Mouse (Mus musculus) leukemia stem cell, adult 10-12 weeks (primary cell): ENCODE results near the gene Olfr585. TPM values are rescaled to one million over a fixed set of nuclear protein-coding genes. Genes with fewer than 3 reads are reported as not detected.

Source experiments
- polyA plus RNA-seq: library from polyadenylated mRNA; stranded (reverse); fragments of >175 nt; gene quantifications from 2 replicates; pipeline ENCODE4 v1.2.3, GENCODE M21; 2012; ENCODE audit warnings: low replicate concordance

Olfr585 gene
- polyA plus RNA-seq = not detected in 2 replicates

DNA sequence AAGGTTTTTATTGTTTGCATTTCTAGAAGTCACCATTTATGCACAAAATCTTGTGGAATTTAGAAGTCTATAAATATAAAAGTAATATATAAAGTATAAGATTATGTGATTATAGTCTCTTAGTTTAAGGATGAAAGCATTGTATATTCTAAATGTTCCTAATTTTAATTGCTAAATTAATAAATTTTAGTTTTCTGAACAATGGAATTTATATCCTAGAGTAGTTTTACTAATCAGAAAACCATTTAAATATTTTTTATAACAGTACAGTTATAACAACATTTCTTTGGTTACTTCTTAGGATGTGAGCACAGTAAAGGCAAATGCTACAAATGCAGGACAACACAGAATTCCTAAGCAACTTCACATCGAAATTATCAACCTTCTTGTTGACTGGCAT, at the start of gene Olfr585:
Gene Olfr585 (plus strand): TSS at position 301 of the 400 bp plus-strand sequence.

GRCm38 (mm10) chr7:103051000-103051399, 46.5 kb upstream of the Olfr585 start, which contains the start of gene Olfr583:
Olfr583 (plus strand) TSS chr7:103051300.

DNA sequence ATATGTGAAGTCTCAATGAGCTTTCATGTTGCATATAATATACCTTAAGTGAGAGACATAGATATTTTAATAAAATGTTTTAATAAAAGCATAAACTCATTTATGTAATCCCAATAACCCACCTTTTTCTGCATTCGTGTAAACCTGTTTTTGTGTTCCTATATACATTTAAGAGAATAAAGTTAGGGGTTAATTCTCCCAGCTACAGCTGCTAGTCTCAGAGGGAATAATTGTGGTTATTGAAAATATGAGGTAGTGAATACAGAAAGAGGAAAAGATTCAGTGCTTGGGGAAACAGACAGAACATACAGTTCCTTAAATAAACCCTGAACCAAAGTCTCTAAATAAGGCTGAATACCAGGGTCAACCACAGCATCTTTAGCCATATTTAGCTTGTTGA, 15.9 kb upstream of the Olfr585 start, which contains the start of gene Olfr584:
Gene Olfr584 (plus strand): TSS at position 301 of the 400 bp plus-strand sequence.

DNA sequence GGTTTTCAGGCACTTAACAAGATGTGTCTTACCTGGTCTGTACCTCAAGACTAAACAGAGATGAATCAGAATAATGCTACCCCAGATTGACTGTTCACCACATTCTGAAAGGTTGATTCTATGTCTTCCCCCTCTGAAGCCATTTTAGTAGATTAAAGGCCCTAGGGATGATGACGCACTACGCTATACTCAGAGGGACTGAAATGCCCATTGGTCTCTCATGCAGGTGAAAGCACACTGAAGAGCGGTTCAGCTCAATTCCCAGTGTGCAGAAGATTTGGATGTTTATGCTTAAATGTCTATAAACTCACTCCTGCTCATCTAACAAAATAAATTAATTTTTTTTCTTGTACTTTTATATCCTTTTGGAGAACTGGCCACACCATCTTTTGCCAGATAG, 28.0 kb downstream of the Olfr585 start, which contains the start of gene Olfr586:
Gene Olfr586 (minus strand): TSS at position 101 of the 400 bp plus-strand sequence.

GRCm38 (mm10) chr7:103140579-103140978, 43.1 kb downstream of the Olfr585 start, which contains the start of gene Olfr588-ps1:
Olfr588-ps1 (plus strand) TSS chr7:103140879.

Other genes with a start within 250 kb of the Olfr585 start
- not detected in 2 replicates for gene Olfr566, start 239.0 kb upstream of the Olfr585 start, polyA plus RNA-seq
- gene Olfr568, start 220.6 kb upstream of the Olfr585 start, polyA plus RNA-seq = not detected in 2 replicates
- not detected in 2 replicates for gene Olfr569, start 206.8 kb upstream of the Olfr585 start, polyA plus RNA-seq
- gene Olfr570, start 203.1 kb upstream of the Olfr585 start, polyA plus RNA-seq = not detected in 2 replicates
- not detected in 2 replicates for gene Olfr571, start 180.2 kb upstream of the Olfr585 start, polyA plus RNA-seq
- gene Olfr572, start 173.3 kb upstream of the Olfr585 start, polyA plus RNA-seq = not detected in 2 replicates
- 0.21 TPM in 1 of 2 replicates, not detected in the other for gene Olfr573-ps1, start 155.1 kb upstream of the Olfr585 start, polyA plus RNA-seq
- not detected in 2 replicates for gene Olfr574, start 149.3 kb upstream of the Olfr585 start, polyA plus RNA-seq
- gene Olfr575, start 138.9 kb upstream of the Olfr585 start, polyA plus RNA-seq = not detected in 2 replicates
- gene Olfr576, start 135.1 kb upstream of the Olfr585 start, polyA plus RNA-seq = not detected in 2 replicates
- gene Olfr577, start 121.8 kb upstream of the Olfr585 start, polyA plus RNA-seq = not detected in 2 replicates
- gene Olfr578, start 108.4 kb upstream of the Olfr585 start, polyA plus RNA-seq = not detected in 2 replicates
- gene Olfr582, start 59.7 kb upstream of the Olfr585 start, polyA plus RNA-seq = not detected in 2 replicates
- not detected in 2 replicates for gene Olfr583, start 46.4 kb upstream of the Olfr585 start, polyA plus RNA-seq
- gene Olfr584, start 15.8 kb upstream of the Olfr585 start, polyA plus RNA-seq = not detected in 2 replicates
- gene Olfr586, start 27.9 kb downstream of the Olfr585 start, polyA plus RNA-seq = not detected in 2 replicates
- gene Olfr588-ps1, start 43.2 kb downstream of the Olfr585 start, polyA plus RNA-seq = not detected in 2 replicates
- not detected in 2 replicates for gene Olfr589, start 58.6 kb downstream of the Olfr585 start, polyA plus RNA-seq
- not detected in 2 replicates for gene Olfr591, start 80.6 kb downstream of the Olfr585 start, polyA plus RNA-seq
- not detected in 2 replicates for gene Olfr592, start 87.1 kb downstream of the Olfr585 start, polyA plus RNA-seq
- gene Olfr593, start 114.1 kb downstream of the Olfr585 start, polyA plus RNA-seq = not detected in 2 replicates
- not detected in 2 replicates for gene Olfr594, start 119.3 kb downstream of the Olfr585 start, polyA plus RNA-seq
- not detected in 2 replicates for gene Usp17ld, start 154.8 kb downstream of the Olfr585 start, polyA plus RNA-seq
- gene Olfr596, start 207.9 kb downstream of the Olfr585 start, polyA plus RNA-seq = not detected in 2 replicates
- not detected in 2 replicates for gene Olfr597, start 218.6 kb downstream of the Olfr585 start, polyA plus RNA-seq
- not detected in 2 replicates for gene Olfr598, start 225.8 kb downstream of the Olfr585 start, polyA plus RNA-seq
- gene Olfr599, start 238.2 kb downstream of the Olfr585 start, polyA plus RNA-seq = not detected in 2 replicates